Comparison of ENCODE assay signal across 12 mouse cellular contexts in genomic region chr6:78115079-78115478, GRCm38 (mm10).
DNase-seq lines count a peak whose midpoint lies in the region; ATAC-seq and TF ChIP-seq lines count a peak whose summit lies in the region.
"Had no signal": no experiment of that assay in that cellular context is flagged by ENCODE, and none has a peak within 500 bp of the region (broad histone marks: within the 10 kb centered on the region; RNA-seq: fewer than 3 reads in every experiment).

No protein-coding gene starts in this region.

- no peak overlapping the region for H3K27ac ChIP-seq in heart, postnatal 0 days (ENCODE audit: low read depth)
- H3K27ac ChIP-seq in midbrain, embryonic 12.5 days (replicated peaks): no peak overlapping the region
- no peak overlapping the region for H3K27ac ChIP-seq in midbrain, embryonic 15.5 days
- no peak overlapping the region for H3K27ac ChIP-seq in midbrain, embryonic 14.5 days (replicated peaks; ENCODE audit: low read depth, low read length)
- H3K27ac ChIP-seq: intestine, embryonic 15.5 days; liver, embryonic 12.5 days had no signal

- no peak for TF ChIP-seq EP300 in heart, postnatal 0 days (IDR thresholded peaks at IDR 0.05; ENCODE audit: low read depth)

- H3K4me3 ChIP-seq in heart, postnatal 0 days (ENCODE audit: low read depth, low read length): no peak overlapping the region
- H3K4me3 ChIP-seq in midbrain, embryonic 12.5 days: no peak overlapping the region
- no peak overlapping the region for H3K4me3 ChIP-seq in midbrain, embryonic 15.5 days
- H3K4me3 ChIP-seq in midbrain, embryonic 14.5 days (replicated peaks; ENCODE audit: low read depth, low read length): no peak overlapping the region
- H3K4me3 ChIP-seq: intestine, embryonic 15.5 days; liver, embryonic 12.5 days had no signal

- H3K9me3 ChIP-seq in heart, postnatal 0 days (replicated peaks; ENCODE audit: control insufficient read depth, low read length): no peaks in the 10 kb centered on the region
- no peaks in the 10 kb centered on the region for H3K9me3 ChIP-seq in midbrain, embryonic 12.5 days
- no peaks in the 10 kb centered on the region for H3K9me3 ChIP-seq in midbrain, embryonic 15.5 days
- H3K9me3 ChIP-seq in midbrain, embryonic 14.5 days (ENCODE audit: control insufficient read depth, low read length): no peaks in the 10 kb centered on the region
- H3K9me3 ChIP-seq: intestine, embryonic 15.5 days; liver, embryonic 12.5 days had no signal

- no peaks in the 10 kb centered on the region for H3K4me1 ChIP-seq in heart, postnatal 0 days (ENCODE audit: control insufficient read depth, insufficient read depth)
- no peaks in the 10 kb centered on the region; the same call in 1 of the 2 replicates for H3K4me1 ChIP-seq in midbrain, embryonic 12.5 days
- H3K4me1 ChIP-seq in midbrain, embryonic 15.5 days: no peaks in the 10 kb centered on the region
- H3K4me1 ChIP-seq in midbrain, embryonic 14.5 days (ENCODE audit: control insufficient read depth, insufficient read depth, low read length): no peaks in the 10 kb centered on the region
- H3K4me1 ChIP-seq: intestine, embryonic 15.5 days; liver, embryonic 12.5 days had no signal

- 37% methylated on average over 4 of the region's 4 CpGs for WGBS in heart, postnatal 0 days
- WGBS in midbrain, embryonic 12.5 days: 26% methylated on average over 4 of the region's 4 CpGs
- WGBS in midbrain, embryonic 15.5 days: 25% methylated on average over 4 of the region's 4 CpGs
- 21% methylated on average over 4 of the region's 4 CpGs for WGBS in midbrain, embryonic 14.5 days

- H3K36me3 ChIP-seq in heart, postnatal 0 days (replicated peaks; ENCODE audit: control insufficient read depth, insufficient read depth, low read length): no peaks in the 10 kb centered on the region
- no peaks in the 10 kb centered on the region for H3K36me3 ChIP-seq in midbrain, embryonic 12.5 days
- H3K36me3 ChIP-seq in midbrain, embryonic 15.5 days (replicated peaks): no peaks in the 10 kb centered on the region
- no peaks in the 10 kb centered on the region for H3K36me3 ChIP-seq in midbrain, embryonic 14.5 days (ENCODE audit: control insufficient read depth, insufficient read depth, low read length)
- H3K36me3 ChIP-seq: intestine, embryonic 15.5 days; liver, embryonic 12.5 days had no signal

- no peak for DNase-seq in heart, postnatal 0 days (ENCODE audit: low spot score)
- no peak for DNase-seq in heart, postnatal 4 days
- peak; percentile 63 for DNase-seq in embryo, embryonic 10 days (ENCODE audit: low spot score)
- peak; percentile 17 for DNase-seq in midbrain, embryonic 14.5 days
- DNase-seq in thymus, postnatal 4 days: no peak
- DNase-seq: cerebellum, adult 8-10 months; lung, postnatal 14 days; thymus, adult 2 months had no signal

- H3K27me3 ChIP-seq in heart, postnatal 0 days (ENCODE audit: control insufficient read depth, insufficient read depth, low read length): no peaks in the 10 kb centered on the region
- no peaks in the 10 kb centered on the region for H3K27me3 ChIP-seq in midbrain, embryonic 12.5 days
- H3K27me3 ChIP-seq in midbrain, embryonic 15.5 days (replicated peaks): no peaks in the 10 kb centered on the region
- no peaks in the 10 kb centered on the region for H3K27me3 ChIP-seq in midbrain, embryonic 14.5 days (ENCODE audit: control insufficient read depth, insufficient read depth, low read length)
- H3K27me3 ChIP-seq: intestine, embryonic 15.5 days; liver, embryonic 12.5 days had no signal

- ATAC-seq in heart, postnatal 0 days (ENCODE audit: insufficient read depth, low read depth): no peak
- peak; percentile 63; the same call in 1 of the 2 replicates for ATAC-seq in midbrain, embryonic 12.5 days (ENCODE audit: low FRiP score, low read depth)
- ATAC-seq in midbrain, embryonic 15.5 days (replicated peaks): no peak
- peak; percentile 31; the same call in 1 of the 2 replicates for ATAC-seq in midbrain, embryonic 14.5 days (ENCODE audit: low FRiP score, low TSS enrichment)
- ATAC-seq: intestine, embryonic 15.5 days; liver, embryonic 12.5 days had no signal

- 0 out of 2 replicates have a peak, but pooled peaks have one; percentile 1 for TF ChIP-seq CTCF in heart, postnatal 0 days (IDR thresholded peaks at IDR 0.05; ENCODE audit: low read depth)

- H3K9ac ChIP-seq in heart, postnatal 0 days (replicated peaks; ENCODE audit: low read depth, low read length): no peak overlapping the region
- H3K9ac ChIP-seq in midbrain, embryonic 12.5 days (replicated peaks): no peak overlapping the region
- H3K9ac ChIP-seq in midbrain, embryonic 15.5 days: no peak overlapping the region
- H3K9ac ChIP-seq in midbrain, embryonic 14.5 days (replicated peaks; ENCODE audit: low read length): no peak overlapping the region
- H3K9ac ChIP-seq: intestine, embryonic 15.5 days; liver, embryonic 12.5 days had no signal

- H3K4me2 ChIP-seq in heart, postnatal 0 days (ENCODE audit: low read depth, low read length): no peak overlapping the region
- H3K4me2 ChIP-seq in midbrain, embryonic 12.5 days (replicated peaks): no peak overlapping the region
- H3K4me2 ChIP-seq in midbrain, embryonic 15.5 days: no peak overlapping the region
- no peak overlapping the region for H3K4me2 ChIP-seq in midbrain, embryonic 14.5 days (ENCODE audit: low read length)
- H3K4me2 ChIP-seq: intestine, embryonic 15.5 days; liver, embryonic 12.5 days had no signal

Comparison
In these comparisons a context has a peak if more than half of its experiments do, and no peak if none do; other contexts are left out.
1. ATAC-seq: peak in midbrain, embryonic 12.5 days (single experiment) and midbrain, embryonic 14.5 days (single experiment); none in heart, postnatal 0 days (single experiment) and midbrain, embryonic 15.5 days (single experiment).
2. DNase-seq: peak in embryo, embryonic 10 days (single experiment) and midbrain, embryonic 14.5 days (single experiment); none in heart, postnatal 0 days (single experiment), heart, postnatal 4 days (single experiment) and thymus, postnatal 4 days (single experiment).